Mouse (Mus musculus): ENCODE measurements at regions not wholly inside any gene's neighbourhood (a gene's known extent, or its start where the extent isn't known, plus 50 kb on each side); places are given as distances from the start of the nearest gene placed in this dataset.

DNA sequence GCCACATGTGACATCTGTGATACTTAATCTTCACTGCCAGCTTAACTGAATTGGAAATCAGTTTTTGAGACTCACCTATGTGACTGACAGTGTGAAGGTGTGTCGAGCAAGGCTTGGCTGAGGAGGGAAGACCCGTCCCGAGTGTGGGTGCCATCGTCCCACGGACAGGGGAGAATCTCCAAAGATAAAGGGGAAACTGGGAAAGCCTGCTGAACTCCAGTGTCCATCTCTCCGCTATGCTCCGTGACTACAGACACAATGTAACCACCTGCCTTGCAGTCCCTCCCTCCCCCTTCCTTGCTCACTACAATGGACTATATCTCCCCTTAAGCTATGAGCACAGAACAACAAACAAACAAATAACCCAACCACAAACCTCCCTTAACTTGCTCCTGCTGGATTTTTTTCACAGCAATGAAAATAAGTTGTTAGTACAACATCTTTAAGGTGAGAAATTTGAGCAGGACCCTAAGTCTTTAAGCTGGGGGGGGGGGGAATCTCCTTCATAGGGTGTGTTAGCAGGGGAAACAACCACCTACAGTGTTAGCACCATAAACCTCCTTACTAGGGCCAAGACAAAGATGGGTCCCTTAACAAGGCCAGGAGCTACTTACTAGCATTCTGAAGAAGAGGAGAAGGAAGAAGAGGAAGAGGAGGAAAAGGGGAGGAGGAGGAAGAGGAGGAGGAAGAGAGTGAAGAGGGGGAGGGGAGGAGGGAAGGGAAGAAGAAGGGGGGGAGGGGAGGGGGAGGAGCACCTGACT is 144.0 kb upstream of the Nfe2l3 start:
- Histone ChIP-seq H3K27ac (replicated peaks; ENCODE audit: low read depth, low read length) (no peak overlapping the region), H3K4me3 (ENCODE audit: insufficient read depth, low read depth, low read length) (no peak overlapping the region), H3K4me1 (ENCODE audit: control insufficient read depth, insufficient read depth, insufficient read length, low read length) (no peaks in the 10 kb centered on the region)

DNA sequence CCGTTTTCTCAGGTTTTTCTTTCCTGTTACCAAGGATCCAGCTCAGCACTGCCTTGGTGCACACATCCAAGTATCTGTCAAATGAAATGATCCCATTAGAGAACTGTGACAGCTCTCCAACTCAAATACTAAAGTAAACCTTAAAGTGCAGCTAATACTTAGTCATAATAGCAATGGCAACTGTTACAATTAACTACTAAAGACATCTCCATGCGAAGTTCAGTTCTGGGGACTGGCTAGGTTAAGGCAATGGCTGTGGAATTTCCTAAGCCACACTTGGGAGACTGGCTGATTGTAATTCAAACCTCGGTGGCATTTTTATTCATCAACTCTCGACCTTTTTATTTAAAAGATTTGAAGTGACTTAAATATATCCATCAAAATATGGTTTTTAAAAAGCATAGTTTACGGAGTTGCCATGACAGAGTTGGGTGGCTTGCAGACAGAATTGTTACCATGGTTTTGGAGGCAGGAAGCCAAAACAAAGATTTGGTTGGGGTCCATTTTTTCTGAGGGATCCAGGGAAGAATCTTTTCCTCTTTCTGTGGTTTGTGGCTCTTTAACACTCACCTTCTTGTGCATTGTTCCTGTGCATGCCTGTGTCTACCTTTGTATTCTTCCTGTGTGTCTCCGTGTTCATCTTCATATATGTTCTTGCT is 143.3 kb upstream of the Nfe2l3 start:
- no peaks in the 10 kb centered on the region for H3K4me1 ChIP-seq (ENCODE audit: control insufficient read depth, insufficient read depth, insufficient read length, low read length)
- H3K4me3 ChIP-seq (ENCODE audit: insufficient read depth, low read depth, low read length), result no peak overlapping the region
- no peak overlapping the region for H3K27ac ChIP-seq (replicated peaks; ENCODE audit: low read depth, low read length)

DNA sequence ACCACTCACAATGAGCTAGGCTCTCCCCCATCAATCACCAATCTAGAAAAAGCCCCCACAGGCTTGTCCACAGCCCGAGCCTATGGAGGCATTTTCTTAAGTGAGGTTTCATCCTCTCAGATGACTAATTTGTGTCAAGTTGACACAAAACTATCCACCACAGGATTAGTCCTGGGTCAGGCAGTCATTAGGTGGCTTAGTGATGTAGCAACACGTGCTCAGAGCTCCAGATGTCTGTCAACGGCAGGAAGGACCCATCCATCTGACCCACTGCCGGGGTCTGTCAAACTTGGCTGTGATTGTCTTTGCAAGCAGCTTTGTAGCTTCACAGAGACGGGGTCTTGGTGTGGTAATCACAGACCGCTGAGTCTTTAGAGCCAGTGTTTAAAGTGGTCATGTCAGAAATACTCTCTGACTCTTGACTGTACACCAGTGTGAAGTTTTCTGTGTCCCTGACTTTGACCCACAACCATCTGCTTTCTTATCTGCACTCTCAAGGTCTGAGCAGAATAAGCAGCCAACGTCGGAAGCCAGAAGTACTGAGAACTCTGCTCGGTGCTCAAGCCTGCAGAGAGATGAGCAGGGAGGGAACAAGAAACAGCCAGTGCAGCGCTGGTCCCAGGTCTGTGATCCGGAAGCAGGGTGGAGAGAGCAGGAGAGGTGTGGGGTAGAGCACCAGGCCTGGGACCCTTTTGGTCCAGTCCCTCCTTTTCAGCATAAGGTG is 131.6 kb upstream of the Nfe2l3 start:
- Histone ChIP-seq H3K27ac (replicated peaks; ENCODE audit: low read depth, low read length) (no peak overlapping the region), H3K4me1 (ENCODE audit: control insufficient read depth, insufficient read depth, insufficient read length, low read length) (no peaks in the 10 kb centered on the region), H3K4me3 (ENCODE audit: insufficient read depth, low read depth, low read length) (no peak overlapping the region)

DNA sequence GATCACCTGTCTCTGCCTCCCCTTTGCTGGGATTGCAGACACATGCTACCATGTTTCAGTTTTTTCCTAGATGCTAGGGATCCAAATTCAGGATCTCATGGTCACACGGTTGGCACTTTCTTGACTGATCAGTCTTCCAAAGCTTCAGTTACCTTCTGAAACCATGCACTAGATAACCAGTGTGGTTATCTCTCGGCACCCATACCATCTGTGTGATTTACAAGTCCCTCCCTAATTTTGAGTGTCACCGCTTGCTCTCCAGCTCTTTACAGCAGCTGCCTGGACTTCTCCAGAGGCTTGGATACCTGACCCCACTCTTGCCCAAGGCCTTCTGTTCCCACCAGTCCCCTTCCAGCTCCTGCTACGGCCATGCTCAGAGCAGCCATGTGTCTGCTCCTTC is 130.6 kb upstream of the Nfe2l3 start:
- Histone ChIP-seq H3K4me3 (ENCODE audit: insufficient read depth, low read depth, low read length) (no peak overlapping the region), H3K4me1 (ENCODE audit: control insufficient read depth, insufficient read depth, insufficient read length, low read length) (no peaks in the 10 kb centered on the region), H3K27ac (replicated peaks; ENCODE audit: low read depth, low read length) (no peak overlapping the region)

DNA sequence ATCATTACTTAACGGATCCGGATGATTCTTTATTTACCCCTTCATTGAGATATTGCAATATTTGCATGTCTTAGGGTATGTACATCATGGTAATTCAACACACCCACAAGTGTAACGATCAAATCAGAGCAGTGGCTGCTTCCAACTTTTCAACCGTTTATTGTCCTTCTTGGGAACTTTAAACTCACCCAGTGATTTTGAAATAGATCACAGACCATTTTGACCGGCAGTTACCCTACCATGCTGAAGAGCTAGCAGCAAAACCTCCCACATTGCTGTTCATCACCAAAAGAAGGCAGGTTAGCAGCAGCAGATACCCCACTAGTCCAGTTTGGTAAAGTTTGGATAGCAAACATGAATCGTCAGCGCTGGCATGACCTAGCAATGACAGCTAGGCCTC is 130.2 kb upstream of the Nfe2l3 start:
- no peak overlapping the region for H3K27ac ChIP-seq (replicated peaks; ENCODE audit: low read depth, low read length)
- no peaks in the 10 kb centered on the region for H3K4me1 ChIP-seq (ENCODE audit: control insufficient read depth, insufficient read depth, insufficient read length, low read length)
- no peak overlapping the region for H3K4me3 ChIP-seq (ENCODE audit: insufficient read depth, low read depth, low read length)

DNA sequence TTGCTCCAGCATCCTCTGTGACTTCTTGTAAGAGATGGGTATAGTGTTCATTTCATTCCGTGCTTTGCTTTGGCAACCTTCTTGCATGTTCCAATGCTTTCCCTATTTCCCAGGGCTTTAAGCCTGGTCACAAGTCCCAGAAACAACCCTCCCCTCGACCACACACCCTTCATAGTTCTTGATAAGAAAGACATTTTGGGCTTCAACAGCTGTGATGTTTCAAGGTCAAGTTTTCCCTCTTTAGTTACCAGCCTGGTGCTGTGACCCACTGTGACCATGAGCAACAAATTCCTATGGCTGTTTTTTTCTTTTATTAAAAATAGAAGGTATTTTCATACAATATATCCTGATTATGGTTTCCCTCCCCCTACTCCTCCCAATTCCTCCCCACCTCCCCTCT is 114.1 kb upstream of the Nfe2l3 start:
- no peak overlapping the region for H3K27ac ChIP-seq (replicated peaks; ENCODE audit: low read depth, low read length)
- no peaks in the 10 kb centered on the region for H3K4me1 ChIP-seq (ENCODE audit: control insufficient read depth, insufficient read depth, insufficient read length, low read length)
- H3K4me3 ChIP-seq (ENCODE audit: insufficient read depth, low read depth, low read length), result no peak overlapping the region

DNA sequence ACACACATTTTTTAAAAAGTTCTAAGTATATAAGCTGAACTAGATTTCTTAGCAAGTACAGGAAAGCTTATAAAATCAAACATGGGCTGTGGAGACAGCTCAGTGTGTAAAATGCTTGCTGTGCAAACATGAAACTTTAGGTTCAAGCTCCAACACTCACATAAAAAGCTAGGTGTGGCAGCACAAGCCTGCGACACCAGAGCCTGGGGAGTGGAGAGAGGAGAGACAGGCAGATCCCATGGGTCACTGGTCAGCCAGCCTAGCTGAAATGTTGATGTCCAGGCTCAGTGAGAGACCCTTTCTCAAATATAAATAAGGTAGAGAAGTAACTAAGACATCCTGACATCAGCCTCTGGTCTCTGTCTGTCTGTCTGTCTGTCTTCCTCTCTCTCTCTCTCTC is 112.5 kb upstream of the Nfe2l3 start:
- H3K27ac ChIP-seq (replicated peaks; ENCODE audit: low read depth, low read length), result no peak overlapping the region
- no peaks in the 10 kb centered on the region for H3K4me1 ChIP-seq (ENCODE audit: control insufficient read depth, insufficient read depth, insufficient read length, low read length)
- H3K4me3 ChIP-seq (ENCODE audit: insufficient read depth, low read depth, low read length), result no peak overlapping the region

DNA sequence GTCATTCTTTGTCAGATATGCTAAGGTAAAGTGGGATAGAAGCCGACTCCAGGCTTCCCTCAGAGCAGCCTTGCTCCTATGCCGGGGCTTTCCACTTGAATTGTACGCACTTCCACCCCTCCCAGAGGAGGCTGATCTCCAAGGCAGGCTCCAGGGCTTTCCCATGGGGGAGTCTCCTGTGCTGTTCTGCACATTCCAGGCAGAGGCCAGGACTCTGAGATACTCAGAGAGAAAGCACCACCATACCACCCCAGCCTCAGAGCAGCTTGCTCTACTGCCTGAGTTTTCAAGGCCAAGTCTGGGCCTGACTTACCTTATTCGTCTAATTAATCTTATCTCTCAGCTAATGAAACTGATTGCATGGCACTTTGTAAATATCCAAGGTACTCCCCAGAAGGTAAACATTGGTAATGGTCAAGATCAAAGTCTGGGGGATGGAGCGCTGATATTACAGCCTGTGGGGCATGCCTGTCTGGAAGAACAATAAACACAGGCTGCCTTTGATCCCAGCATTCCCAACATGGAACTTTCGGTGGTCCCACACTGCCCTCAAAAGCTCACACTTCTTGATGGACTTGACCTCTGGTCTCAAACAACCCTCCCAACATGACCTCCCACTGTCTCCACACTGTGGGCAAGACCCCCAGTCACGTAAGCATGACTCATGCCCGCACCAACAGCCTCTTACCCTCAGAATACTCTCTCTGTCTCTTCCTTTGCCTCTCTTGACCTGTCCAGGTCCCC is 111.6 kb upstream of the Nfe2l3 start:
- Histone ChIP-seq H3K4me3 (ENCODE audit: insufficient read depth, low read depth, low read length) (no peak overlapping the region), H3K4me1 (ENCODE audit: control insufficient read depth, insufficient read depth, insufficient read length, low read length) (no peaks in the 10 kb centered on the region), H3K27ac (replicated peaks; ENCODE audit: low read depth, low read length) (no peak overlapping the region)

DNA sequence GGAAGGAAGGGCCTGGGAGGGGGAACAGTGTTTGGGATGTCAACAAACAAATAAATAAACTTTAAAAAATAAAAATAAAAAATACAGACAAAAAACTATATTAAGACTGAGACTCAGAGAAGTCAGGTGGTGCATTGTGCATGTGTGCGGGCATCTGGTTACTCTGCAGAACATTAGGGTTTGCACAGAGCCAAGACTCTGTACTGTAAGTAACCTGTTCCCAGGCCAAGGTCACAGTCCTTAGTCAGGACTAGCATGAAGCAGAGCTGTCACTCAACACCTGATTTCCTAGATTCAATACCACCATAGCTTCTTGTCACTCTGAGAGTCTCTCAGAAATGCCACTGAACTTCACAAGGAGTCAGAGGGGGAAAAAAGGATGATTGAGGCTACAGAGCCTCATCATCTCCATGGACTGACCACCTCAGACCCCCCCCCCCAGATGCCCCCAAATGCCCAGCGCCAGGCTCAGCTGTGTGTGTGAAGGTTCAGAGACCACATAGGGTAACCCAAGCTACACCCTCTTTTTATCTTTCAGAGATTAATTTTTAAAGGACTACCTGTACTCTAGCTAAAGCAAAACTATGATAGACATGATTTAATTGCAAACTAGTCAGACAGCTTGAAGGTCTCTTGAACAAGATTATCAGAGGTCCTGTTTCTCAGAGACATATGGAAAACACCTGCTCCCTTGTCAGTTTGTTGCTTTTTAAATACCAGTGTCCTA is 106.2 kb upstream of the Nfe2l3 start:
- H3K27ac ChIP-seq (replicated peaks; ENCODE audit: low read depth, low read length), result no peak overlapping the region
- no peaks in the 10 kb centered on the region for H3K4me1 ChIP-seq (ENCODE audit: control insufficient read depth, insufficient read depth, insufficient read length, low read length)
- H3K4me3 ChIP-seq (ENCODE audit: insufficient read depth, low read depth, low read length), result no peak overlapping the region

DNA sequence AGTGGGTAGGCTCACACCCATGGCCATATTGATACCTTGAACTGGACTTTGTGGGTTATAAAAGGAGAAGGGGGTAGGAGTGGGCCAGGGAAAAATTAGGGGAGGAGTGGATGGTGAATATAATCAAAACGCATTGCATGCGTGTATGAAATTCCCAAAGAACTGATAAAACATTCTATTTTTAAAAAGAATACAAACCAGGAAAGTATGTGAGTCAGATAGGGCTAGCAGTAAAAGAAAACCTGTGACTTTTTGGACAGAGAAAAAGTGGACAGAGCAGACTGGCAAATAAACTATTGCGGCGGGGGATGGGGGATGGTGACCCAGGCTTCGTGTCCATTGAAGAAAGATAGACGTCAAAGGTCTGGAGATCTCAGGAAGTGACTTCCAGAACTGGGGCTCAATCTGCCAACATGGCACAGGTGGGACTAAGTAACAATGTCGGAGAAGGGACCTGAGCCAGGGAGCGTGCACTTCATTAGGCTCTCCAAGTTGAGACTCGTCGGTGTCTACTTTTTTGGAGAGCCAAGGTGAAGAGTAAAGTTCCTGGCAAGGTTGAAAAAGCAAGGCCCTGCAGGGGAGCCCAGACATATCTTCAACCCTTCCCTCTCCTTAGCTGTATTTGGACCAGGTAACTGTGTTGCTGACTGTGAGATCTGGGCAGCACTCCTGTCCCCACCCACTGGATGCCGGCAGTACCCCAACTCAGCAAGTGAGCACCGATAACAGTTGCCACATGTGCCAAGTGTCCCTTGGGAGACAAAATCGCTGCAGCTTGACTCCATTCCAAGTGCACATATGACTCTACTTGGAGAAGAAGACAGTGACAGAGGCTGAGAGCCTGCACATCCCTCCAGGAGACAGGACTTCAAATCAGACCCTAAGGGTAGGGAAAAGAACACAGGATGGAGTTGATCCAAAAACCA is 103.1 kb upstream of the Nfe2l3 start:
- Histone ChIP-seq H3K4me3 (ENCODE audit: insufficient read depth, low read depth, low read length) (no peak overlapping the region), H3K27ac (replicated peaks; ENCODE audit: low read depth, low read length) (no peak overlapping the region), H3K4me1 (ENCODE audit: control insufficient read depth, insufficient read depth, insufficient read length, low read length) (no peaks in the 10 kb centered on the region)

DNA sequence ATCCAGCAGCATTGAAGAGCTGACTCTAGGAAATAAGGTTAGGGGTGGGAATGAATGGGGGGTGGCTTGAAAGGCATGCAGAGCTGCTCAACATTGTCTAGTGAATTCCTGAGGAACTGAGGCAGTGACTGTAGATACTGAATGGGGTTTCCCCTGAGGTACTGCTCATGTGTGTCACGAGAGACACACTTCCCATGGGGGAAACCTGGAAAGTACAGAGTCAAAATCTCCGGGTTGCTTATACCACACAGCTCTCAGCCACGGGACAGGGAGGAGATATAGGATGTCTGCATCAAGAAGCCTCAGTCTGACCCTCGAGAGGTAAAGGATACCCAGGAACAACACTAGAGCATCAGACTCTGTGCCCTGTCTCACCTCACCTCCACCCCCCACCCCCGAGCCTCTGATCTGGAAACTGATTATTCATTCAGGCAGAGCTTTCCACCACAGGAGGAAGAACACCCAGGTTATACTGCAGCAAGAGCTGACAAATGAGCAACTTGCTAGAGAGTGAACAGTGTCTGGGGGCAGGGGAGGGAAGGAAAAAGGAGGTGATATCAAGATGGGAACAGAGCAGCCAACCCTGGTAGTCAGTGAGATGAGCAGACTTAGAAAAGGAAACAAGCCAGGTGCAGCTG is 102.3 kb upstream of the Nfe2l3 start:
- Histone ChIP-seq H3K4me3 (ENCODE audit: insufficient read depth, low read depth, low read length) (no peak overlapping the region), H3K27ac (replicated peaks; ENCODE audit: low read depth, low read length) (no peak overlapping the region), H3K4me1 (ENCODE audit: control insufficient read depth, insufficient read depth, insufficient read length, low read length) (no peaks in the 10 kb centered on the region)

DNA sequence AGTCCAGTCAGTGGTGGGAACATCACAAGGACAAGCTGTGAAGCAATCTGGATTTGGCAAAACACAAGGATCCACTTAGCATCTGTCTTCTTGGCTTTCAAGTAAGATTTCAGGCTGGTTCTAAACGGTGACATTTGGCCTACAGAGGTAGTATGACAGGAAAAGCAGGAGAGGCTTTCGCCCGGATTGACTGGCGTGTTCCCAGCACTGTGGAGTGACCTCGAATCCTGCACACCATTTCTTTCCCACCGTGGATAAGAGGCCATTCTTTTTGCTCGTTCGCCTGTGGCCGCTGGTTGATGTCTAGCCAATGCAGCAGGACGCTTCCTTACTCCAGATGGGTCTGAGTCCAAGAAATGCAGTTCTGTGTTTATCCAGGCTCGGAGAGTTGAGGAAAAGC is 99.6 kb upstream of the Nfe2l3 start:
- H3K4me1 ChIP-seq (ENCODE audit: control insufficient read depth, insufficient read depth, insufficient read length, low read length), result no peaks in the 10 kb centered on the region
- no peak overlapping the region for H3K27ac ChIP-seq (replicated peaks; ENCODE audit: low read depth, low read length)

DNA sequence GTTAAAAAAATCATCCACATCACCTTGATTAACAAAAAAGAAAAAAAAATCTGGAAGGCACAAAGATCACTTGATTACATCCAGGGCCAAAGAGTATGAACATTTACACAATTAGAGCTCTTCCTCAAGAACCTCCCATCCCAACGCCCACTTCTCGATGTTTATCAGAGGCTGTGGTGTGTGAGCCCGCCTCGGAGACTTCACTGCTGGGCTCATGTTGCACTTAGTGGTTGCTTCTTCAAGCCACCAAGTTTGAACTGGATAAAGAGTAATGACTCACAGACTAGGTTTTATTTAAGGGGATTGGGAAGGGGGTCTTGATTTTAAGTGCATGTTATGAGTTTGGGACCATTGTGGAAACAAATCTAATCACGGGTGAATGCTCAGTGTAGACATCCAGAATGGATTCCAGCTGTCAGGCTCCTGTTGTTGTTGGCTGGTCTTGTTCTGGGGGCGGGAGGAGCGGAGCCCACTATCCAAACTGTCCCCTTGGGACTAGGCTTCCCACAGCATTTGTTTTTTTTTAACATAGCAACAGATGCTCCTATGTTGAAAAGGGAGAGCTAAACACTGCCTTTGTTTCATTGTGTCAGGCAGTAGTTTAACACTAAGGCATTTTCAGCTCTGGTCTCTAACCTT is 98.6 kb upstream of the Nfe2l3 start:
- no peak overlapping the region for H3K27ac ChIP-seq (replicated peaks; ENCODE audit: low read depth, low read length)
- H3K4me3 ChIP-seq (ENCODE audit: insufficient read depth, low read depth, low read length), result no peak overlapping the region
- H3K4me1 ChIP-seq (ENCODE audit: control insufficient read depth, insufficient read depth, insufficient read length, low read length), result no peaks in the 10 kb centered on the region

More for the DNA sequence above, 99.6 kb upstream of the Nfe2l3 start:
- no peak overlapping the region for H3K4me3 ChIP-seq (ENCODE audit: insufficient read depth, low read depth, low read length)

Measured in brown adipose tissue, adult 24 weeks (tissue).